Mouse (Mus musculus) liver, embryonic 13.5 days (tissue): ENCODE data around the gene Lct. TPM values are rescaled to one million over a fixed set of nuclear protein-coding genes. Genes with fewer than 3 reads are reported as not detected.
A peak's percentile ranks its signal among the peaks of the same experiment; 100 is the strongest.
"Not testable (repeated sequence)": the region's sequence is repeated elsewhere in the genome, so short reads cannot be mapped to it uniquely, and the experiment has no call there.

Experiments used
- ATAC-seq: fragments of 200-750 bp; cut with Nextera tagmentation; 2 replicates; pipeline ENCODE4 v1.8.0; 2017; ENCODE audit warnings: low read depth, mild to moderate bottlenecking, moderate number of reproducible peaks, moderate library complexity
- DNase-seq: peaks from one replicate; pipeline ENCODE4 v3.0.0; 2022
- H3K27ac ChIP-seq: fragments of 300-500 bp; sonication (generic); 2 replicates; pipeline ENCODE4 v1.5.1; 2015; ENCODE audit warnings: moderate library complexity, mild to moderate bottlenecking, inconsistent platforms
- H3K27me3 ChIP-seq: fragments of 300-500 bp; sonication (generic); 2 replicates; pipeline ENCODE4 v1.6.1; 2015; ENCODE audit warnings: mild to moderate bottlenecking, inconsistent platforms
- H3K36me3 ChIP-seq: fragments of 300-500 bp; sonication (generic); 2 replicates; pipeline ENCODE4 v1.6.1; 2015; ENCODE audit warnings: mild to moderate bottlenecking, inconsistent platforms
- H3K4me1 ChIP-seq: fragments of 300-500 bp; sonication (generic); replicated peaks from 2 replicates; pipeline ENCODE4 v1.6.1; 2015; ENCODE audit warnings: inconsistent platforms
- H3K4me2 ChIP-seq: fragments of 300-500 bp; sonication (generic); 2 replicates; pipeline ENCODE4 v1.6.1; 2015; ENCODE audit warnings: inconsistent platforms, mild to moderate bottlenecking, moderate library complexity
- H3K4me3 ChIP-seq: fragments of 300-500 bp; sonication (generic); replicated peaks from 2 replicates; pipeline ENCODE4 v1.5.1; 2015; ENCODE audit warnings: mild to moderate bottlenecking, inconsistent platforms
- H3K9ac ChIP-seq: fragments of 300-500 bp; sonication (generic); 2 replicates; pipeline ENCODE4 v1.6.1; 2015; ENCODE audit warnings: mild to moderate bottlenecking, inconsistent platforms
- H3K9me3 ChIP-seq: fragments of 300-500 bp; sonication (generic); replicated peaks from 2 replicates; pipeline ENCODE4 v1.6.1; 2016; ENCODE audit warnings: inconsistent platforms
- WGBS: fragments of 180-500 bp; shearing (Covaris S2); methylation state at CpG from one replicate; pipeline ENCODE4 v1.1.7; 2015; ENCODE audit not compliant: insufficient replicate concordance; 5-methylcytosine and 5-hydroxymethylcytosine counted together
- polyA plus RNA-seq: library from polyadenylated mRNA; unstranded; fragments of >200 nt; fragmentation: Nextera tagmentation; extraction: Ambion mirVana; gene quantifications from 2 replicates; pipeline ENCODE4 v1.2.1, GENCODE M21; 2015

The Lct gene
- polyA plus RNA-seq, 1 experiment from 2014 or later, result 0.02 TPM

- Histone ChIP-seq H3K36me3 (no peaks in the 10 kb centered on the region), H3K9ac (no peak overlapping the region), H3K27me3 (no peaks in the 10 kb centered on the region), H3K4me3 (no peak overlapping the region), H3K27ac (no peak overlapping the region), H3K4me1 (no peaks in the 10 kb centered on the region), H3K9me3 (no peaks in the 10 kb centered on the region), H3K4me2 (no peak overlapping the region)
- ATAC-seq, result no peak
- no peak for DNase-seq
- 71% methylated on average over 8 of the region's 8 CpGs for WGBS
Measured at GRCm38 (mm10) chr1:128295296-128295695, 32.8 kb downstream of the Lct start.

GRCm38 (mm10) chr1:128293524-128293923 is 34.6 kb downstream of the Lct start:
- Histone ChIP-seq H3K9me3 (no peaks in the 10 kb centered on the region), H3K4me1 (no peaks in the 10 kb centered on the region), H3K27me3 (no peaks in the 10 kb centered on the region), H3K4me3 (no peak overlapping the region), H3K36me3 (no peaks in the 10 kb centered on the region), H3K9ac (no peak overlapping the region), H3K4me2 (no peak overlapping the region), H3K27ac (no peak overlapping the region)
- 74% methylated on average over 12 of the region's 12 CpGs for WGBS
- DNase-seq, result no peak
- no peak for ATAC-seq

- Histone ChIP-seq H3K27ac (no peak overlapping the region), H3K4me1 (no peaks in the 10 kb centered on the region), H3K4me3 (no peak overlapping the region), H3K9me3 (no peaks in the 10 kb centered on the region), H3K4me2 (no peak overlapping the region), H3K36me3 (no peaks in the 10 kb centered on the region), H3K27me3 (no peaks in the 10 kb centered on the region), H3K9ac (no peak overlapping the region)
- no peak for ATAC-seq
- 76% methylated on average over 5 of the region's 5 CpGs for WGBS
- no peak for DNase-seq
Measured at GRCm38 (mm10) chr1:128290295-128290694, 37.8 kb downstream of the Lct start.

- Histone ChIP-seq H3K27ac (no peak overlapping the region), H3K36me3 (peaks cover 8% of the 10 kb centered on the region), H3K4me2 (no peak overlapping the region), H3K9ac (no peak overlapping the region), H3K9me3 (no peaks in the 10 kb centered on the region), H3K4me3 (no peak overlapping the region), H3K27me3 (no peaks in the 10 kb centered on the region), H3K4me1 (no peaks in the 10 kb centered on the region)
- 85% methylated on average over 9 of the region's 9 CpGs for WGBS
- ATAC-seq (no peak), DNase-seq (no peak)
Measured at GRCm38 (mm10) chr1:128285136-128285535, 43.0 kb downstream of the Lct start.

GRCm38 (mm10) chr1:128284157-128284690 is 43.9 kb downstream of the Lct start:
- H3K27me3 ChIP-seq, result no peaks in the 10 kb centered on the region
- WGBS, result 70% methylated on average over 8 of the region's 8 CpGs
- no peak overlapping the region for H3K4me3 ChIP-seq
- no peak for ATAC-seq
- H3K9ac ChIP-seq, result no peak overlapping the region
- H3K27ac ChIP-seq, result no peak overlapping the region
- H3K4me1 ChIP-seq, result no peaks in the 10 kb centered on the region
- no peak for DNase-seq
- no peaks in the 10 kb centered on the region for H3K9me3 ChIP-seq
- no peak overlapping the region for H3K4me2 ChIP-seq
- peaks cover 17% of the 10 kb centered on the region for H3K36me3 ChIP-seq

- no peak overlapping the region for H3K4me2 ChIP-seq
- H3K4me3 ChIP-seq, result no peak overlapping the region
- H3K27me3 ChIP-seq, result no peaks in the 10 kb centered on the region
- no peak for ATAC-seq
- peaks cover 26% of the 10 kb centered on the region for H3K36me3 ChIP-seq
- H3K4me1 ChIP-seq, result no peaks in the 10 kb centered on the region
- 80% methylated on average over 3 of the region's 3 CpGs for WGBS
- no peak overlapping the region for H3K27ac ChIP-seq
- no peak overlapping the region for H3K9ac ChIP-seq
- DNase-seq, result no peak
- no peaks in the 10 kb centered on the region for H3K9me3 ChIP-seq
Measured at GRCm38 (mm10) chr1:128282924-128283323, 45.2 kb downstream of the Lct start.

GRCm38 (mm10) chr1:128281753-128282152 is 46.4 kb downstream of the Lct start:
- Histone ChIP-seq H3K4me3 (no peak overlapping the region), H3K27ac (no peak overlapping the region), H3K9me3 (no peaks in the 10 kb centered on the region), H3K9ac (no peak overlapping the region), H3K36me3 (peaks cover 38% of the 10 kb centered on the region), H3K27me3 (no peaks in the 10 kb centered on the region), H3K4me2 (no peak overlapping the region), H3K4me1 (no peaks in the 10 kb centered on the region)
- 76% methylated on average over 3 of the region's 3 CpGs for WGBS
- no peak for DNase-seq
- no peak for ATAC-seq

GRCm38 (mm10) chr1:128278563-128278962 is 49.6 kb downstream of the Lct start:
- H3K4me1 ChIP-seq, result peaks cover 8% of the 10 kb centered on the region
- ATAC-seq, result no peak
- WGBS, result 78% methylated on average over 3 of the region's 3 CpGs
- H3K27me3 ChIP-seq, result no peaks in the 10 kb centered on the region
- H3K9me3 ChIP-seq, result no peaks in the 10 kb centered on the region
- no peak for DNase-seq
- no peak overlapping the region for H3K4me3 ChIP-seq
- H3K27ac ChIP-seq, result no peak overlapping the region
- no peak overlapping the region for H3K4me2 ChIP-seq
- no peak overlapping the region for H3K9ac ChIP-seq
- H3K36me3 ChIP-seq, result peaks cover 66% of the 10 kb centered on the region

GRCm38 (mm10) chr1:128275908-128276307 is 52.2 kb downstream of the Lct start:
- Histone ChIP-seq H3K4me3 (no peak overlapping the region), H3K4me1 (peaks cover 8% of the 10 kb centered on the region), H3K9ac (no peak overlapping the region), H3K27ac (no peak overlapping the region), H3K4me2 (no peak overlapping the region), H3K9me3 (no peaks in the 10 kb centered on the region), H3K36me3 (peaks cover 75% of the 10 kb centered on the region), H3K27me3 (no peaks in the 10 kb centered on the region)
- peak; percentile 78 for ATAC-seq
- 37% methylated on average over 1 of the region's 1 CpGs for WGBS
- DNase-seq, result no peak

GRCm38 (mm10) chr1:128270731-128271130 is 57.4 kb downstream of the Lct start:
- peaks cover 85% of the 10 kb centered on the region for H3K36me3 ChIP-seq

GRCm38 (mm10) chr1:128267061-128267460 is 61.1 kb downstream of the Lct start:
- H3K9ac ChIP-seq, H3K27ac ChIP-seq, H3K27me3 ChIP-seq, H3K4me3 ChIP-seq, H3K9me3 ChIP-seq, H3K4me1 ChIP-seq, ATAC-seq, H3K4me2 ChIP-seq, DNase-seq: not testable (repeated sequence)
- peaks cover 80% of the 10 kb centered on the region for H3K36me3 ChIP-seq
- WGBS, result 72% methylated on average over 7 of the region's 7 CpGs

More at GRCm38 (mm10) chr1:128270731-128271130, 57.4 kb downstream of the Lct start:
- ATAC-seq, result no peak
- Histone ChIP-seq H3K27ac (no peak overlapping the region), H3K27me3 (no peaks in the 10 kb centered on the region), H3K9ac (no peak overlapping the region), H3K9me3 (no peaks in the 10 kb centered on the region), H3K4me2 (no peak overlapping the region), H3K4me1 (peaks cover 4% of the 10 kb centered on the region), H3K4me3 (no peak overlapping the region)
- DNase-seq, result no peak
- WGBS, result 77% methylated on average over 3 of the region's 3 CpGs

- H3K27ac ChIP-seq, result peak overlapping the region; percentile 90
- H3K4me3 ChIP-seq, result peak overlapping the region; percentile 80
- H3K9me3 ChIP-seq, result no peaks in the 10 kb centered on the region
- DNase-seq, result peak; percentile 51
- peak overlapping the region; percentile 96 for H3K4me2 ChIP-seq
- peak; percentile 58 for ATAC-seq
- H3K9ac ChIP-seq, result peak overlapping the region; percentile 89
- WGBS, result 2% methylated on average over 19 of the region's 19 CpGs
- H3K36me3 ChIP-seq, result 0 out of 2 replicates have a peak, but pooled peaks cover 8% of the 10 kb centered on the region
- no peaks in the 10 kb centered on the region for H3K27me3 ChIP-seq
- H3K4me1 ChIP-seq, result peaks cover 17% of the 10 kb centered on the region
Measured at GRCm38 (mm10) chr1:128244727-128245355, 83.3 kb downstream of the Lct start.
